Mouse (Mus musculus) lung, embryonic 15.5 days (tissue): ENCODE results near the gene Scn5a. TPM values are rescaled to one million over a fixed set of nuclear protein-coding genes. Genes with fewer than 3 reads are reported as not detected.

ENCODE experiments used
- ATAC-seq: fragments of 200-750 bp; cut with Nextera tagmentation; 2 replicates; pipeline ENCODE4 v1.8.0; 2017; ENCODE audit warnings: moderate number of reproducible peaks, borderline replicate concordance; ENCODE audit not compliant: low FRiP score, low TSS enrichment; ENCODE audit errors: extremely low read depth
- H3K27ac ChIP-seq: fragments of 300-500 bp; sonication (generic); 2 replicates; pipeline ENCODE4 v1.5.1; 2015; ENCODE audit warnings: moderate library complexity, mild to moderate bottlenecking, inconsistent platforms
- H3K27me3 ChIP-seq: fragments of 300-500 bp; sonication (generic); 2 replicates; pipeline ENCODE4 v1.6.1; 2015; ENCODE audit warnings: inconsistent platforms
- H3K36me3 ChIP-seq: fragments of 300-500 bp; sonication (generic); 2 replicates; pipeline ENCODE4 v1.6.1; 2015; ENCODE audit warnings: inconsistent platforms
- H3K4me1 ChIP-seq: fragments of 300-500 bp; sonication (generic); 2 replicates; pipeline ENCODE4 v1.6.1; 2015; ENCODE audit warnings: inconsistent platforms
- H3K4me2 ChIP-seq: fragments of 300-500 bp; sonication (generic); 2 replicates; pipeline ENCODE4 v1.6.1; 2015; ENCODE audit warnings: inconsistent platforms, mild to moderate bottlenecking, moderate library complexity
- H3K4me3 ChIP-seq: fragments of 300-500 bp; sonication (generic); 2 replicates; pipeline ENCODE4 v1.5.1; 2015; ENCODE audit warnings: mild to moderate bottlenecking, inconsistent platforms
- H3K9ac ChIP-seq: fragments of 300-500 bp; sonication (generic); 2 replicates; pipeline ENCODE4 v1.6.1; 2015; ENCODE audit warnings: inconsistent platforms
- H3K9me3 ChIP-seq: fragments of 300-500 bp; sonication (generic); 2 replicates; pipeline ENCODE4 v1.6.1; 2016; ENCODE audit warnings: inconsistent platforms
- WGBS: fragments of 180-500 bp; shearing (Covaris S2); methylation state at CpG from one replicate; pipeline ENCODE4 v1.1.7; 2015; 5-methylcytosine and 5-hydroxymethylcytosine counted together
- polyA plus RNA-seq: library from polyadenylated mRNA; unstranded; fragments of >200 nt; fragmentation: Nextera tagmentation; extraction: Ambion mirVana; gene quantifications from 2 replicates; pipeline ENCODE4 v1.2.1, GENCODE M21; 2015

Gene Scn5a
- polyA plus RNA-seq, 1 experiment from 2014 or later, result 0.87 TPM

DNA sequence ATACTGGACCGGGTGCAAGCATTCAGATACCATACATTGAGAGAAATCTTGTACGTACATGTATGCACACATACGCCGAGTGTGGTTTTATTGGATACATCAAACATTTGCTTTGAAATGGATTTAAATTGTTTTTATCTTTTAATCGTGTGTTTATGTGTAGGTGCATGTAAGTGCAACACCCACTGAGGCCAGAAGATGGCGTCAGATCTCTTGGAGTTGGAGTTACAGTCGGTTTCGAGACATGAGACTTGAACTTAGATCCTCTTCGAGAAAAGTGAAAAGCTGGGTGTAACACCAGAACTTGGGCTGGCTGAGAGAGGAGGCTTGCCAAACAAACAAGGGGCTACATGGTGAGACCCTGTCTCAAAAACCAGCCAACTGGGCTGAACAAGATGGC, 75.2 kb downstream of the Scn5a start:
- H3K4me2 ChIP-seq, result no peak overlapping the region
- no peaks in the 10 kb centered on the region for H3K36me3 ChIP-seq
- H3K9me3 ChIP-seq, result 0 out of 2 replicates have a peak, but pooled peaks cover 4% of the 10 kb centered on the region
- H3K4me1 ChIP-seq, result no peaks in the 10 kb centered on the region
- no peak overlapping the region for H3K9ac ChIP-seq
- no peaks in the 10 kb centered on the region for H3K27me3 ChIP-seq
- no peak overlapping the region for H3K27ac ChIP-seq
- no peak for ATAC-seq
- no peak overlapping the region for H3K4me3 ChIP-seq
- 89% methylated on average over 9 of the region's 9 CpGs for WGBS

DNA sequence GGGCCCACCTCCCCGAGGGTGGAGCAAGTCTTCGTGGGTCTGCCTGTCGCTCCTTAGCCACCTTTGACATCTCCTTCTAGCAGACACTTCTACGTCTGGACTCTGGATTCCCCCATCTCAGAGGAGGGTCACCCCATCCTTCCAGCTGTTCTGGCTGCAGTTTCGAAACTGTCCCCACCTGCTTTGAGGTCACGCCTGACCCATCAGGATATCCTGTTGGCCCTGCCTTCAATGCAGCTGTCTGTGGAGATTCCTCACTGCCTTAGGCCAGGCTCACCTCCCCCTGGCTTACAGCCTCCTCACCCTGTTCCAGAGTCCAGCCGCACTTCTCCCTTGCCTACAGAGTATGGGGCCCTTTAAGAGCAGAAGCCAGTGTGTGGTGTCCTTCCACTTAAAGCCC, 79.9 kb downstream of the Scn5a start:
- Histone ChIP-seq H3K9ac (no peak overlapping the region), H3K4me1 (peaks cover 8% of the 10 kb centered on the region), H3K4me3 (no peak overlapping the region), H3K4me2 (no peak overlapping the region), H3K27me3 (no peaks in the 10 kb centered on the region), H3K27ac (no peak overlapping the region), H3K36me3 (no peaks in the 10 kb centered on the region), H3K9me3 (no peaks in the 10 kb centered on the region)
- ATAC-seq, result no peak
- 68% methylated on average over 7 of the region's 7 CpGs for WGBS

DNA sequence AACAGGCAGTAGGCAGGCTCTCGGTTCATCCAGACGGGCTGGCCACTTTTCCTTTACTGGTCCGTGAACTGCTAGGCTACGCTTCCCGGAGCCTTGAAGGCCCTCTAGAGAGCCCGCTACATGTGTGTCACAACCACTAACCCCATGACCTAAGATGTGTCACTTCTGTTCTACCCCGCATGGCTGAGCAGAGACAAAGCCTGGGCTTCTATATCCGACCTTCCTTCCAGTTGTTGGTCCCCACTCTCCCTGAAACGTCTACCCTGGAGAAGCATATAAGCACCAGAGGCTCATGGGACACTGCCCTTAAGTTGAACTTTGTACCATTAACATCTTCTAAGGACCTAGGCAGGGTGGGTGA, 80.6 kb downstream of the Scn5a start:
- Histone ChIP-seq H3K4me2 (no peak overlapping the region), H3K27me3 (no peaks in the 10 kb centered on the region)

DNA sequence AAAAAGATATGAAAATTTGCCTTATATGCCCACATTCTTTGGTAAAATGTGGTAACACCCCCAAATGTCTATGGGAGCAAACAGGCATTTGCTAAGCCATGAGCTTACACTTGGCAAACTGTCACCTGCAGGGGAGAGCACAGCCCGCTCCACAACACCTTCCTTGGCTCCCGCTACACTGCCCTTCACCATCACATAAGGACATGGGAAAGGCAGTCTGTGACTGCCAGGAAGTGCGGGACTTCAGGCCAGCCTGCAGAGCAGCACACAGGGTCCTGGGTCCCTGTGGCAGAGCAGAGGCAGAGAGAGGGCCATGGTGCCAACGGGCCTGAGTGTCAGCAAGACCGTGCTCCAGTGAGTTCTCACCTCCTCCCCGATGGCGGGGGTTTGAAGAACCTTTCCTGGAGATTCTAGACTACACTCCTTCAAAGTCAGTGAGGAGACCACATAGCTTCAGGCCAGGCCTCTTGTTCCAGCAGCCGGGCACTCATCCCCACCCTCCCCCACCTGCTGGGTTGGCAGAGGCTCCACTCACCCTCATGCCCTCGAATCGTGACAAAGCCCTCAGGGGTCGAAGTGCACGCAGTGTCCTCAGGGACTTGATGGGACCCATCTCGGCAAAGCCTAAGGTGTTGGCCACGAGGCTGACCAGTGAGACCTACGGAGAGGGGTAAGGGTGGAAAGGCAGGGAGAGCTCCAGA, 81.1 kb downstream of the Scn5a start:
- H3K4me1 ChIP-seq, result peaks cover 8% of the 10 kb centered on the region
- no peak overlapping the region for H3K4me2 ChIP-seq
- no peaks in the 10 kb centered on the region for H3K27me3 ChIP-seq
- no peaks in the 10 kb centered on the region for H3K9me3 ChIP-seq
- ATAC-seq, result no peak
- H3K27ac ChIP-seq, result no peak overlapping the region
- WGBS, result 81% methylated on average over 15 of the region's 15 CpGs
- no peak overlapping the region for H3K9ac ChIP-seq
- H3K36me3 ChIP-seq, result no peaks in the 10 kb centered on the region
- H3K4me3 ChIP-seq, result no peak overlapping the region

More for the DNA sequence above, 80.6 kb downstream of the Scn5a start:
- H3K27ac ChIP-seq, result no peak overlapping the region
- no peak overlapping the region for H3K4me3 ChIP-seq
- no peaks in the 10 kb centered on the region for H3K9me3 ChIP-seq
- H3K9ac ChIP-seq, result no peak overlapping the region
- no peak for ATAC-seq
- H3K4me1 ChIP-seq, result peaks cover 8% of the 10 kb centered on the region
- H3K36me3 ChIP-seq, result no peaks in the 10 kb centered on the region
- 78% methylated on average over 9 of the region's 9 CpGs for WGBS

DNA sequence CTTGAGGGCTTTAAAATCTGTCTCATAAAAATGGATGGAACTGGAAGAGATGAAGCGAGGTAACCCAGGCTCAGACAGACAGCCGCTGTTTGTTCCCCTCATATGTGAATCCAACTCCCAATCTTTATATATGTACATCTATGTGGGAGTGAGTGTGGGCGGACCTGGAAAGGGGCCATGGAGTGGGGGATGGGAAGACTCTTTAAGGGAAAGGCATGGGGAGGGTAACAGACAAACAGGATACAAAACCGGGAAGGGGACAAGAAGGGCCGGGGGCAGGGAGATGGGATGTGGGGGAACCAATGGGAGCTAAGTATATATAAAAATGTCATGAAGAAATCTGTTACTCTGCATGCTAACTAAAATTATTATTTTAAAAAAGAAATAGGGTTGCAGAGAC, 81.9 kb downstream of the Scn5a start:
- no peak overlapping the region for H3K27ac ChIP-seq
- ATAC-seq, result no peak; the same call in 1 of the 2 replicates

DNA sequence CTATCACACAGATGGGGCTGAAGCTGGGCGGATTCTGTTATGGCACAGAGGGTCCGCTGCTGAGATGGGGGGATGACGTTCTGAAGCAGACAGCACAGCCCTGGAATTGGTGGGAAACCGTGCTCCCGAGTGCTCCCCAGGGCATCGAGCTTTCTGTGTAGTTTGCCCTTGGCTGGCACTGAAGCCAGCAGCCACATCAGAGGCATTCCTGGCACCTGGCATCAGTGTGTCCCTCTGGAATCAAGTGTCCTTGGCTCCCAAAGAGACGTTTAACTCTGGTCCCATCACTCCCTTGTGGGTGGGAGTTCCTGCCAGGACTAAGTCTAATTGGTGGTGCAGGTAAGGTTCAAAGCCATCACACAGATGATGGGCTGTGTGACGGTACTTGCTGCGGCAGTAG, 82.5 kb downstream of the Scn5a start:
- Histone ChIP-seq H3K4me3 (no peak overlapping the region), H3K4me2 (no peak overlapping the region), H3K4me1 (peaks cover 8% of the 10 kb centered on the region), H3K36me3 (no peaks in the 10 kb centered on the region), H3K27me3 (no peaks in the 10 kb centered on the region), H3K9ac (no peak overlapping the region), H3K9me3 (no peaks in the 10 kb centered on the region), H3K27ac (no peak overlapping the region)
- 84% methylated on average over 9 of the region's 9 CpGs for WGBS
- ATAC-seq, result no peak

More for the DNA sequence above, 81.9 kb downstream of the Scn5a start:
- Histone ChIP-seq H3K4me2 (no peak overlapping the region), H3K36me3 (no peaks in the 10 kb centered on the region), H3K4me1 (peaks cover 8% of the 10 kb centered on the region), H3K9me3 (no peaks in the 10 kb centered on the region), H3K4me3 (no peak overlapping the region), H3K9ac (no peak overlapping the region), H3K27me3 (no peaks in the 10 kb centered on the region)
- WGBS, result 34% methylated on average over 5 of the region's 5 CpGs

DNA sequence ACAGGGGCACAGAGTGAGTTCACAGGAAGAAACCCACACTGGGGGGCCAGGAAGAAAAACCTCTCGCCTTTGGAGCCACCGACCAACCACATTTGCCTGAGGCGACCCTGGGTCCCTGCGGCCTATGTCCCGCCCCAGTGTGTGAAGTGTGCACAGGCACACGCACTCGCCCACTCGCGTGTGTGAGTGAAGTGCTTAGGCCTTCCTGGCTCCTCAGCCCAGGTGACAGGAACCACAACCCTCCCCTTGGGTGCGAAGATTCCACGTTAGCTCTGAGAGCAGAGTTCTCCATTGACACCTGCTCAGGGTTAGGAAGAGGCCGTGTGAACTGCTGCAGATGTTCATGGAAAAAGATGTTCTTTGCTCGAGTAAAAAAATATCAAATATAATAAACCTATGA, 93.9 kb downstream of the Scn5a start:
- ATAC-seq, result no peak
- Histone ChIP-seq H3K4me2 (no peak overlapping the region), H3K4me3 (no peak overlapping the region), H3K9ac (no peak overlapping the region), H3K36me3 (no peaks in the 10 kb centered on the region), H3K27me3 (no peaks in the 10 kb centered on the region), H3K4me1 (no peaks in the 10 kb centered on the region), H3K27ac (no peak overlapping the region), H3K9me3 (no peaks in the 10 kb centered on the region)
- WGBS, result 86% methylated on average over 13 of the region's 13 CpGs

DNA sequence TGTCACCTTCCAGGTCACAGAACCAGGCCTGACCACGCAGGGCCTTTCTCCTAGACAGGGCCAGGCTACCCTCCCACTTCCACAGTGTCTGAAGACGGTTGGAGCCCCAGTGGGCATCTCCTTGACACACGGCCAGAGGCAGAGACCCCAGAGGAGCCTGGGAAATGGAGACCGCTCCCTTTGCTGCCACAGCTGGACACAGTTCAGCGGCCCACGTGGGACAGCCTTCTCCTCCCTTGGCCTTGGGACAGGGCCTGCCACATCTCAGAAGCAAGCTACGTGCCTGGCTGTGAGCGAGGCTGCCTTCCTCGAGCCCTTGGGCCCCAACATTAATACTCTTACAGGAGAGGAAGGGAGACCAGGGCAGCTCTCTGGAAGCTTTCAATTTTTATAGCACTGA, 94.4 kb downstream of the Scn5a start:
- H3K9ac ChIP-seq, result no peak overlapping the region
- H3K4me2 ChIP-seq, result no peak overlapping the region
- no peaks in the 10 kb centered on the region for H3K36me3 ChIP-seq
- no peaks in the 10 kb centered on the region for H3K27me3 ChIP-seq
- no peak overlapping the region for H3K4me3 ChIP-seq
- H3K27ac ChIP-seq, result no peak overlapping the region
- peaks cover under 1% of the 10 kb centered on the region; the same call in 1 of the 2 replicates for H3K4me1 ChIP-seq
- no peaks in the 10 kb centered on the region for H3K9me3 ChIP-seq
- ATAC-seq, result no peak
- 57% methylated on average over 9 of the region's 9 CpGs for WGBS

DNA sequence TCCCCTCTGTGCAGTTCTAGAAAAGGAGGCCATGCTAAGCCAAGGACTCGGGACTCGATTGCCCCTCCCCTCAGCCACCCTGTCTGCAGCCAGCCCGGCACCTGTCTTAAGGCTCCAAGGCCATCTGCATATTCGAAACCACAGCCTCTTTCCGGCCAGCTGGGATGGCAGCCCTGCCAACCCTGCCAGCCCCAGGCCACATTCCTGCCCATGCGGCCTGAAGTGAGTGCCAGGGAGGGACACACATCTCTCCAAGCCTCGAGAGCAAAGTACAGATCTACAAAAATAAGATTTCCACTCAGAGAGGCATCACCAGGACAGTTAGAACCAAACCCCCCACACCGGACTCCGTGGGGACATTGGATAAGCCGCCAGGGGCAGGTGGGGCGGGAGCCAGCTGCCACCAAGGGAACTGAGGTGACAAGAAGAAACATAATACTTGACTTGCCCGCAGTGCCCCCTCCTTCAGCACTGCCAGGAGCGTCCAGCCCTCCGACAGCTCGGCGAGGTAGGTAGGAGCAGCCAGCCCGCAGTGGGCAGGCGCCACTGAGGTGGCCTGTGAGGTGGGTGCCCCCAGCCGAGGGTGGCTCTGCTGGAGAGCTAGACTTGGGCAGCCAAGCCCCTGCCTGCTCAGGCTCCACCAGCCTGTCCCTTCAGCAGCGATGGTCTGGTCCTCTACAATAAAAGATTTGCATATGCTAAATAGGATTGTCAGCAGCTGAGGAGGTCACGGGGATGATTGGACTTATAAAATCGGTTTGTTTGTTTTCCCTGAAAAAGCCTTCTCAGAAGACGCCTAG, 95.1 kb downstream of the Scn5a start:
- Histone ChIP-seq H3K27ac (no peak overlapping the region), H3K4me3 (no peak overlapping the region), H3K4me1 (peaks cover 7% of the 10 kb centered on the region; the same call in 1 of the 2 replicates), H3K9me3 (no peaks in the 10 kb centered on the region), H3K9ac (no peak overlapping the region), H3K4me2 (no peak overlapping the region), H3K36me3 (no peaks in the 10 kb centered on the region), H3K27me3 (no peaks in the 10 kb centered on the region)
- 43% methylated on average over 23 of the region's 23 CpGs for WGBS
- no peak for ATAC-seq

DNA sequence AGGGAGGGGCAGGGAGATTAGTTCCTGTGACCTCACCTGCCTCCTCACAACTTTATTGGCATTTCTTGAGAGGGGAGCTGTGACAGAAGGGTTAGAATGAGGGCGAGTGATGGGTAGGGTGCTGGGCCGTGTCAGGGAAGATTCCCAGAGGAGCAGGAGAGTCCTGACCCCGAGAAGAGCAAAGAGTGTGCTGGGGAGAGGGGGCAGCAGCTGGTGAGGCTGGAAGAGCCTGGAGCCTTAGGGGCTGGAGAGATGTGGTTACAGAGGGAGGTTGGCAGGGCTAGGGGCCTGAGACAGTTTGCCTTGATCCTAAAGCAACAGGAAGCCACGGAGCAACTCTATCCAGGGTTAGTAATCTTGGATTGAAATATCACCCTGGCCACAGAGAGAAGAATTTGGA, 97.2 kb downstream of the Scn5a start:
- Histone ChIP-seq H3K9ac (no peak overlapping the region), H3K27ac (no peak overlapping the region), H3K4me2 (no peak overlapping the region), H3K4me1 (peaks cover 13% of the 10 kb centered on the region), H3K27me3 (no peaks in the 10 kb centered on the region), H3K36me3 (no peaks in the 10 kb centered on the region), H3K9me3 (no peaks in the 10 kb centered on the region), H3K4me3 (no peak overlapping the region)
- ATAC-seq, result no peak
- 73% methylated on average over 4 of the region's 4 CpGs for WGBS

DNA sequence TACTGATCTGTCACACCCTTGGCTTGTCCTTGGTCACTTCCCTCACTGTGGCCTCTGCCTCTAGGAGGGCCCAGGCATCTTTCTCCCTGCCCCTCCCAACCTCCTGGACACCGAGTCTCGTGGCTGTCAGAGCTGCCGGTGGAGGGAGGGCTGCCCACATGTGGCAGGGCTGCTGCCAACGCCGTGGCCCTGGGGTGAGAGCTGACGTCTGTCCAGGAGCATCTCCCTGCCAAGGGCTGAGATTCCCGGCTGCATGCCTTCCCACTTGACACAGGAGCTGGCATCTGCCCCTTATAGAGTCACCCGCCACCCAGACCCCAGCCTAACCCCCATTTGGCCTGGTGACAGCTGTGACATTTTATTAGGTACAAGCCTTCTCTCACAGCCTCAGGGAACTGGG, 99.5 kb downstream of the Scn5a start:
- ATAC-seq, result peak; percentile 27; the same call in 1 of the 2 replicates
- 37% methylated on average over 8 of the region's 8 CpGs for WGBS
- no peaks in the 10 kb centered on the region for H3K36me3 ChIP-seq

DNA sequence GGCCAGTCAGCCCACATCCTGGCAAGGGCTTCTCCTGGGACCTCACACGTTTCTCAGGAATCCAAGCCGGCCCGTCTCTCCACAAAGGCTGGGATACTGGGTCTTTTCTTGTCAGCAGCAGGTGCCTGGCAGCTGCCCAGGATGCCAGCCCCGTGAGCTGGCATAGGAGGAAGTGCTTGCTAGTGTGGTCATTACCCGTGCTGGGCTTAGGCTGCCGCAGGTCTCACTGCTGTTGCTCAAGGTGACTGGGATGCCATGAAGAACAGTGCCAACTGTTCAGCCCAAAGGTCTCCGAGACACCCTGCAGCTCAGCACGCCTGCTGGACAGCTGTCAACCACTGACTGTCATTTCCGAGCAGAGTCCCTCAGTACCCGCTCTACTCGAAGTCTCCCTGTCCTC, 100.5 kb downstream of the Scn5a start:
- H3K9ac ChIP-seq, result no peak overlapping the region
- H3K27ac ChIP-seq, result no peak overlapping the region
- no peaks in the 10 kb centered on the region for H3K36me3 ChIP-seq
- H3K9me3 ChIP-seq, result no peaks in the 10 kb centered on the region
- no peak overlapping the region for H3K4me2 ChIP-seq
- no peak overlapping the region for H3K4me3 ChIP-seq
- H3K4me1 ChIP-seq, result peaks cover 21% of the 10 kb centered on the region
- ATAC-seq, result no peak
- 71% methylated on average over 11 of the region's 11 CpGs for WGBS
- no peaks in the 10 kb centered on the region for H3K27me3 ChIP-seq

More for the DNA sequence above, 99.5 kb downstream of the Scn5a start:
- H3K27ac ChIP-seq, result no peak overlapping the region
- peaks cover 21% of the 10 kb centered on the region for H3K4me1 ChIP-seq
- H3K4me2 ChIP-seq, result no peak overlapping the region
- H3K9ac ChIP-seq, result no peak overlapping the region
- no peaks in the 10 kb centered on the region for H3K27me3 ChIP-seq
- H3K4me3 ChIP-seq, result no peak overlapping the region
- no peaks in the 10 kb centered on the region for H3K9me3 ChIP-seq
